In genomic region chr8:114399273-114399672, GRCm38 (mm10) we compare ENCODE assay signal across 18 mouse cellular contexts. TPM values are rescaled to one million over a fixed set of nuclear protein-coding genes. Genes with fewer than 3 reads are reported as not detected.
"Had no signal": no experiment of that assay in that cellular context is flagged by ENCODE, and none has a peak within 500 bp of the region (broad histone marks: within the 10 kb centered on the region; RNA-seq: fewer than 3 reads in every experiment).

No protein-coding gene starts in this region.

- H3K4me3 ChIP-seq: midbrain, embryonic 10.5 days; midbrain, embryonic 12.5 days; myocyte; neural tube, embryonic 12.5 days; stomach, embryonic 15.5 days had no signal

- H3K9ac ChIP-seq: lung, embryonic 14.5 days; midbrain, embryonic 12.5 days; neural tube, embryonic 12.5 days; stomach, embryonic 15.5 days had no signal

- H3K9me3 ChIP-seq: midbrain, embryonic 10.5 days; midbrain, embryonic 12.5 days; neural tube, embryonic 12.5 days; stomach, embryonic 15.5 days had no signal

- H3K36me3 ChIP-seq: midbrain, embryonic 10.5 days; midbrain, embryonic 12.5 days; neural tube, embryonic 12.5 days; stomach, embryonic 15.5 days had no signal

- H3K27ac ChIP-seq: midbrain, embryonic 10.5 days; midbrain, embryonic 12.5 days; neural tube, embryonic 12.5 days; stomach, embryonic 15.5 days; stomach, postnatal 0 days had no signal

- DNase-seq: lung, adult 18-20 months; lung, embryonic 14.5 days; lung, postnatal 10 days; lung, postnatal 4 days; midbrain, embryonic 14.5 days; right cerebral cortex, postnatal 14 days; thymus, adult 2 months; thymus, postnatal 25 days; thymus, postnatal 4 days had no signal

- H3K4me1 ChIP-seq: midbrain, embryonic 12.5 days; neural tube, embryonic 12.5 days; stomach, embryonic 15.5 days had no signal

RNA-seq across cellular contexts. Expression of gene Clec3a, which starts 18.6 kb away (rescaled TPM):
- total RNA-seq: megakaryocyte, adult 5-6 weeks; megakaryocyte-erythroid progenitor cell, adult 5-6 weeks; neutrophil, adult 5-6 weeks had no signal
